Mouse (Mus musculus): ENCODE data around the gene Dis3l2. TPM values are rescaled to one million over a fixed set of nuclear protein-coding genes. Genes with fewer than 3 reads are reported as not detected.

The Dis3l2 gene
- polyA plus RNA-seq (2012; fragmentation: generic; extraction: Trizol) = 6.6 TPM
- long read RNA-seq, experiment 1, transcript Dis3l2-201 (21 exons, 3,085 nt) = major isoform, 5 of 12 reads
- long read RNA-seq, experiment 1, partial matches to known transcripts = 3 of 12 reads
- long read RNA-seq, experiment 1, other reads (novel, unspliced or antisense) = 3 of 12 reads
- long read RNA-seq, experiment 2, transcript Dis3l2-201 (21 exons, 3,085 nt) = major isoform, 18 of 40 reads
- long read RNA-seq, experiment 2, transcript Dis3l2-202 (22 exons, 3,154 nt) = minor isoform, 5 of 40 reads
- long read RNA-seq, experiment 2, partial matches to known transcripts = 15 of 40 reads
- long read RNA-seq, experiment 2, other reads (novel, unspliced or antisense) = 1 of 40 reads

DNA sequence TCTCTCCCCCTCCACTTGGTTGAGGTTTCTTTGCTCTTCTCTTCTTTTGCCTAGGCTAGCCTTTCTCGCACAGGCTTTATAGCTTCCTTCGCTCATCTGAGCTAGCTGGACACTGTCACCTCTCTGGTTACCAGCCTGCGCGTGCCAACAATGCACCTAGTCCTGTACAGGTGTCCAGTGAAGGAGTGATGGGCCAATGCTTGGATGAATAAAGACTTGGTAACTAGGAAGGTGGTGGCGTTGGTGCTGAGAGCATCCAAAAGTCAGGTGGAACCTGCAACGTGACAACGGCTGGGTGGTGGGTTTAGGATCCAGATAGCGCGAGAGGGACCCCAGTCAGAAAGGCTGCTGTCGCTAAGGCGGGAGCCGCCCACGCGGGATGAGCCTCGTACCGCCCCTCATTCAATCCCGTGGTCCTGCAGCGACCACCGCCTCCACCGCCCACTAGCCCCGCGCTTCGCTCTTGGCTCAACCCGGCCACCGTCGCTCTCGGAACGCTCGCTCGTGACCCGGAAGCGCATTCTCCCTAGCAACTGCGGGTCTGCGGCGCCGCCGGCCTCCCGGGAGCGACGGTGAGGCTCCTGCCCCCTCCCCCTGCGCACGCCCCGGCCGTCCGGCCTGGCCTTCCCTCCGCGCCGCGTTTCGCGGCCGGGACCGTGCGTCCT is at the start of gene Dis3l2:
TSS of gene Dis3l2 (plus strand) at position 509 of the 665 bp plus-strand sequence.
- Histone ChIP-seq H3K4me3 (ENCODE audit: insufficient read depth, poor library complexity, severe bottlenecking) (peak within 1 kb of the TSS; percentile 72), H3K36me3 (ENCODE audit: control insufficient read depth, insufficient read depth) (no peaks in the 10 kb centered on the region), H3K79me3 (ENCODE audit: low read depth) (peaks cover 4% of the 10 kb centered on the region), H3K27me3 (ENCODE audit: control insufficient read depth, insufficient read depth, insufficient read length) (no peaks in the 10 kb centered on the region), H3K79me2 (ENCODE audit: control insufficient read depth, insufficient read depth) (peaks cover 22% of the 10 kb centered on the region), H3ac (ENCODE audit: control insufficient read depth, insufficient read length, low read depth) (peak within 1 kb of the TSS; percentile 89)
- TF ChIP-seq MAX (IDR thresholded peaks at IDR 0.05) (peak; percentile 53), MYOD1 (IDR thresholded peaks at IDR 0.05; ENCODE audit: control insufficient read depth, insufficient read length, low read depth) (no peak)

GRCm38 (mm10) chr1:86657071-86657470 is 46.5 kb upstream of the Dis3l2 start:
- Histone ChIP-seq H3K27me3 (ENCODE audit: control insufficient read depth, insufficient read depth, insufficient read length) (peaks cover 21% of the 10 kb centered on the region), H3K4me3 (ENCODE audit: insufficient read depth, poor library complexity, severe bottlenecking) (no peak overlapping the region), H3K79me2 (ENCODE audit: control insufficient read depth, insufficient read depth) (no peaks in the 10 kb centered on the region), H3K36me3 (ENCODE audit: control insufficient read depth, insufficient read depth) (no peaks in the 10 kb centered on the region), H3K79me3 (ENCODE audit: low read depth) (no peaks in the 10 kb centered on the region), H3ac (ENCODE audit: control insufficient read depth, insufficient read length, low read depth) (no peak overlapping the region)
- TF ChIP-seq CTCF (IDR thresholded peaks at IDR 0.05; ENCODE audit: control insufficient read depth, insufficient read depth, insufficient read length) (no peak), MYOG (IDR thresholded peaks at IDR 0.05; ENCODE audit: control insufficient read depth, extremely low read depth, insufficient read length) (no peak), MAX (IDR thresholded peaks at IDR 0.05) (no peak), FOSL1 (IDR thresholded peaks at IDR 0.05; ENCODE audit: insufficient read depth, low read length, poor library complexity, severe bottlenecking) (no peak), MYOD1 (IDR thresholded peaks at IDR 0.05; ENCODE audit: control insufficient read depth, insufficient read length, low read depth) (no peak), USF1 (IDR thresholded peaks at IDR 0.05; ENCODE audit: low read depth) (no peak), CEBPB (IDR thresholded peaks at IDR 0.05; ENCODE audit: low read depth) (no peak)

DNA sequence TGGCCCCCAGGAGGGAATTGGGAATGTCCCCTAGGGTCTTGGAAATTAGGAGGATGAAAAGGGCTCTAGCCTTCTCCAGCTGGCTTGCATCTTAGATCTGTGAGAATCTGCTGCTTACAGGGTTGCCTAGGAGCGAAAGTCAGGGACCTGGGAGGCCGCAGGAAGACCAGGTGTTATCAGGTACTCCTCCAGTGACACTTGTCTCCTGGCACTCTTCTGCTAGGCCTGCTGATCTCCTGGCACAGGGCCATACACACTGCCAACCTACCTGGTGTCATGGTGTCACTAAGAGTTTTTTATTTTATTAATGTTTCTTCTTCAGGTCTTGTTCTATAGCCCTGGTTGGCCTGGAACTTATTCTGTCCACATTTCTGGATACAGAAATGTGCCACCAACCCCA is 38.5 kb upstream of the Dis3l2 start:
- H3ac ChIP-seq (ENCODE audit: control insufficient read depth, insufficient read length, low read depth) = no peak overlapping the region
- TF ChIP-seq MAX (IDR thresholded peaks at IDR 0.05) (no peak), MYOG (IDR thresholded peaks at IDR 0.05; ENCODE audit: control insufficient read depth, extremely low read depth, insufficient read length) (no peak), FOSL1 (IDR thresholded peaks at IDR 0.05; ENCODE audit: insufficient read depth, low read length, poor library complexity, severe bottlenecking) (no peak), USF1 (IDR thresholded peaks at IDR 0.05; ENCODE audit: low read depth) (no peak), CEBPB (IDR thresholded peaks at IDR 0.05; ENCODE audit: low read depth) (no peak)
- no peak overlapping the region for H3K4me3 ChIP-seq (ENCODE audit: insufficient read depth, poor library complexity, severe bottlenecking)
- no peaks in the 10 kb centered on the region for H3K79me2 ChIP-seq (ENCODE audit: control insufficient read depth, insufficient read depth)
- no peaks in the 10 kb centered on the region for H3K36me3 ChIP-seq (ENCODE audit: control insufficient read depth, insufficient read depth)
- H3K79me3 ChIP-seq (ENCODE audit: low read depth) = no peaks in the 10 kb centered on the region
- peaks cover 61% of the 10 kb centered on the region for H3K27me3 ChIP-seq (ENCODE audit: control insufficient read depth, insufficient read depth, insufficient read length)

GRCm38 (mm10) chr1:86669552-86670273 is 33.9 kb upstream of the Dis3l2 start:
- H3K79me2 ChIP-seq (ENCODE audit: control insufficient read depth, insufficient read depth) = no peaks in the 10 kb centered on the region
- H3K36me3 ChIP-seq (ENCODE audit: control insufficient read depth, insufficient read depth) = no peaks in the 10 kb centered on the region
- H3K79me3 ChIP-seq (ENCODE audit: low read depth) = no peaks in the 10 kb centered on the region
- H3K27me3 ChIP-seq (ENCODE audit: control insufficient read depth, insufficient read depth, insufficient read length) = peaks cover 60% of the 10 kb centered on the region
- H3K4me3 ChIP-seq (ENCODE audit: insufficient read depth, poor library complexity, severe bottlenecking) = no peak overlapping the region
- TF ChIP-seq CTCF (IDR thresholded peaks at IDR 0.05; ENCODE audit: control insufficient read depth, insufficient read depth, insufficient read length) (peak; percentile 90), FOSL1 (IDR thresholded peaks at IDR 0.05; ENCODE audit: insufficient read depth, low read length, poor library complexity, severe bottlenecking) (no peak)
- no peak overlapping the region for H3ac ChIP-seq (ENCODE audit: control insufficient read depth, insufficient read length, low read depth)

- Histone ChIP-seq H3K36me3 (ENCODE audit: control insufficient read depth, insufficient read depth) (no peaks in the 10 kb centered on the region), H3K79me3 (ENCODE audit: low read depth) (no peaks in the 10 kb centered on the region), H3K79me2 (ENCODE audit: control insufficient read depth, insufficient read depth) (no peaks in the 10 kb centered on the region), H3K4me3 (ENCODE audit: insufficient read depth, poor library complexity, severe bottlenecking) (no peak within 1 kb of the TSS), H3K27me3 (ENCODE audit: control insufficient read depth, insufficient read depth, insufficient read length) (peaks cover 58% of the 10 kb centered on the region), H3ac (ENCODE audit: control insufficient read depth, insufficient read length, low read depth) (no peak within 1 kb of the TSS)
- peak; percentile 25 for TF ChIP-seq CTCF (IDR thresholded peaks at IDR 0.05; ENCODE audit: control insufficient read depth, insufficient read depth, insufficient read length)
- no peak for TF ChIP-seq CEBPB (IDR thresholded peaks at IDR 0.05; ENCODE audit: low read depth)
Observed at GRCm38 (mm10) chr1:86670279-86671038, 33.1 kb upstream of the Dis3l2 start, which contains the start of gene Nppc. Gene Nppc, minus strand, starts transcription at chr1:86670571.
